Mouse (Mus musculus) intestine, postnatal 0 days (tissue): ENCODE measurements at regions not wholly inside any gene's neighbourhood (a gene's known extent, or its start where the extent isn't known, plus 50 kb on each side); places are given as distances from the start of the nearest gene placed in this dataset.

Source experiments
- ATAC-seq: fragments of 200-750 bp; cut with Nextera tagmentation; 2 replicates; pipeline ENCODE4 v1.8.0; 2017; ENCODE audit warnings: mild to moderate bottlenecking, moderate TSS enrichment, moderate library complexity
- H3K27ac ChIP-seq: fragments of 300-500 bp; sonication (generic); 2 replicates; pipeline ENCODE4 v1.5.1; 2014; ENCODE audit warnings: mild to moderate bottlenecking, low read depth, low read length, moderate library complexity
- H3K27me3 ChIP-seq: fragments of 300-500 bp; sonication (generic); replicated peaks from 2 replicates; pipeline ENCODE4 v1.6.1; 2014; ENCODE audit warnings: low read length, mixed read lengths; ENCODE audit not compliant: control insufficient read depth, insufficient read depth
- H3K36me3 ChIP-seq: fragments of 300-500 bp; sonication (generic); 2 replicates; pipeline ENCODE4 v1.6.1; 2014; ENCODE audit warnings: mild to moderate bottlenecking, moderate library complexity; ENCODE audit not compliant: control insufficient read depth, insufficient read depth
- H3K4me1 ChIP-seq: fragments of 300-500 bp; sonication (generic); replicated peaks from 2 replicates; pipeline ENCODE4 v1.6.1; 2014; ENCODE audit warnings: antibody characterized with exemption, low read length, mixed read lengths; ENCODE audit not compliant: control insufficient read depth, insufficient read depth
- H3K4me2 ChIP-seq: fragments of 300-500 bp; sonication (generic); replicated peaks from 2 replicates; pipeline ENCODE4 v1.6.1; 2014; ENCODE audit warnings: low read depth, mild to moderate bottlenecking, moderate library complexity
- H3K4me3 ChIP-seq: fragments of 300-500 bp; sonication (generic); 2 replicates; pipeline ENCODE4 v1.5.1; 2014; ENCODE audit warnings: low read depth, low read length
- H3K9ac ChIP-seq: fragments of 300-500 bp; sonication (generic); 2 replicates; pipeline ENCODE4 v1.6.1; 2014; ENCODE audit warnings: mild to moderate bottlenecking, low read depth, low read length
- H3K9me3 ChIP-seq: fragments of 300-500 bp; sonication (generic); 2 replicates; pipeline ENCODE4 v1.6.1; 2016; ENCODE audit warnings: mixed run types; ENCODE audit not compliant: control insufficient read depth
- CTCF ChIP-seq: sonication (generic); IDR thresholded peaks from 2 replicates; pipeline ENCODE4 v1.5.1; 2016; ENCODE audit warnings: low read depth, mild to moderate bottlenecking, control low read depth, antibody characterized with exemption, moderate library complexity
- WGBS: fragments of 180-500 bp; shearing (Covaris S2); extraction: QIAGEN DNeasy Blood & Tissue Kit; methylation state at CpG from one replicate; pipeline ENCODE4 v1.1.7; 2014; 5-methylcytosine and 5-hydroxymethylcytosine counted together

GRCm38 (mm10) chr1:61397796-61398195 lies 240.8 kb upstream of the Pard3b start:
- no peak overlapping the region for H3K4me3 ChIP-seq

GRCm38 (mm10) chr1:61402339-61402738 lies 236.3 kb upstream of the Pard3b start:
- WGBS = 48% methylated on average over 8 of the region's 8 CpGs
- ATAC-seq = no peak
- no peak overlapping the region for H3K9ac ChIP-seq
- no peaks in the 10 kb centered on the region for H3K36me3 ChIP-seq
- no peaks in the 10 kb centered on the region for H3K27me3 ChIP-seq
- H3K4me2 ChIP-seq = peak overlapping the region; percentile 35
- H3K9me3 ChIP-seq = no peaks in the 10 kb centered on the region
- H3K4me3 ChIP-seq = 0 out of 2 replicates have a peak overlapping the region, but pooled peaks have one; percentile 7
- TF ChIP-seq CTCF = no peak
- no peaks in the 10 kb centered on the region for H3K4me1 ChIP-seq
- no peak overlapping the region for H3K27ac ChIP-seq

More at GRCm38 (mm10) chr1:61397796-61398195, 240.8 kb upstream of the Pard3b start:
- H3K27ac ChIP-seq = no peak overlapping the region
- no peaks in the 10 kb centered on the region for H3K9me3 ChIP-seq
- H3K9ac ChIP-seq = no peak overlapping the region
- ATAC-seq = no peak
- no peaks in the 10 kb centered on the region for H3K4me1 ChIP-seq
- no peak overlapping the region for H3K4me2 ChIP-seq
- WGBS = 65% methylated on average over 6 of the region's 6 CpGs
- TF ChIP-seq CTCF = no peak
- H3K27me3 ChIP-seq = no peaks in the 10 kb centered on the region
- no peaks in the 10 kb centered on the region for H3K36me3 ChIP-seq

GRCm38 (mm10) chr1:61407201-61407600 lies 231.4 kb upstream of the Pard3b start:
- Histone ChIP-seq H3K4me1 (no peaks in the 10 kb centered on the region), H3K4me3 (no peak overlapping the region), H3K9ac (no peak overlapping the region), H3K27me3 (no peaks in the 10 kb centered on the region), H3K4me2 (no peak overlapping the region), H3K9me3 (no peaks in the 10 kb centered on the region), H3K27ac (no peak overlapping the region), H3K36me3 (no peaks in the 10 kb centered on the region)
- TF ChIP-seq CTCF = no peak
- ATAC-seq = no peak
- 68% methylated on average over 9 of the region's 9 CpGs for WGBS

GRCm38 (mm10) chr1:61414772-61415171 lies 223.9 kb upstream of the Pard3b start:
- Histone ChIP-seq H3K27me3 (no peaks in the 10 kb centered on the region), H3K9me3 (no peaks in the 10 kb centered on the region), H3K4me3 (no peak overlapping the region), H3K27ac (no peak overlapping the region), H3K4me2 (no peak overlapping the region), H3K4me1 (no peaks in the 10 kb centered on the region), H3K36me3 (no peaks in the 10 kb centered on the region), H3K9ac (no peak overlapping the region)
- WGBS = 30% methylated on average over 2 of the region's 2 CpGs
- ATAC-seq = no peak
- TF ChIP-seq CTCF = no peak

GRCm38 (mm10) chr1:61415426-61416195 lies 223.0 kb upstream of the Pard3b start:
- Histone ChIP-seq H3K27me3 (no peaks in the 10 kb centered on the region), H3K9ac (no peak overlapping the region)

GRCm38 (mm10) chr1:61418396-61418795 lies 220.2 kb upstream of the Pard3b start:
- Histone ChIP-seq H3K36me3 (no peaks in the 10 kb centered on the region), H3K27ac (no peak overlapping the region), H3K9ac (no peak overlapping the region), H3K4me2 (no peak overlapping the region), H3K4me3 (no peak overlapping the region), H3K4me1 (no peaks in the 10 kb centered on the region), H3K9me3 (no peaks in the 10 kb centered on the region), H3K27me3 (no peaks in the 10 kb centered on the region)
- TF ChIP-seq CTCF = no peak
- WGBS = 83% methylated on average over 5 of the region's 5 CpGs
- no peak for ATAC-seq

More at GRCm38 (mm10) chr1:61415426-61416195, 223.0 kb upstream of the Pard3b start:
- WGBS = 73% methylated on average over 20 of the region's 20 CpGs
- Histone ChIP-seq H3K27ac (no peak overlapping the region), H3K9me3 (no peaks in the 10 kb centered on the region), H3K4me1 (no peaks in the 10 kb centered on the region), H3K4me3 (no peak overlapping the region), H3K36me3 (no peaks in the 10 kb centered on the region), H3K4me2 (no peak overlapping the region)
- TF ChIP-seq CTCF = no peak
- ATAC-seq = no peak
